Mouse (Mus musculus) right cerebral cortex, postnatal 14 days (tissue): ENCODE data around the gene Npat.
A peak's percentile ranks its signal among the peaks of the same experiment; 100 is the strongest.

ENCODE experiments used
- DNase-seq: peaks from one replicate; pipeline ENCODE4 v3.0.0; 2022

The Npat gene

DNA sequence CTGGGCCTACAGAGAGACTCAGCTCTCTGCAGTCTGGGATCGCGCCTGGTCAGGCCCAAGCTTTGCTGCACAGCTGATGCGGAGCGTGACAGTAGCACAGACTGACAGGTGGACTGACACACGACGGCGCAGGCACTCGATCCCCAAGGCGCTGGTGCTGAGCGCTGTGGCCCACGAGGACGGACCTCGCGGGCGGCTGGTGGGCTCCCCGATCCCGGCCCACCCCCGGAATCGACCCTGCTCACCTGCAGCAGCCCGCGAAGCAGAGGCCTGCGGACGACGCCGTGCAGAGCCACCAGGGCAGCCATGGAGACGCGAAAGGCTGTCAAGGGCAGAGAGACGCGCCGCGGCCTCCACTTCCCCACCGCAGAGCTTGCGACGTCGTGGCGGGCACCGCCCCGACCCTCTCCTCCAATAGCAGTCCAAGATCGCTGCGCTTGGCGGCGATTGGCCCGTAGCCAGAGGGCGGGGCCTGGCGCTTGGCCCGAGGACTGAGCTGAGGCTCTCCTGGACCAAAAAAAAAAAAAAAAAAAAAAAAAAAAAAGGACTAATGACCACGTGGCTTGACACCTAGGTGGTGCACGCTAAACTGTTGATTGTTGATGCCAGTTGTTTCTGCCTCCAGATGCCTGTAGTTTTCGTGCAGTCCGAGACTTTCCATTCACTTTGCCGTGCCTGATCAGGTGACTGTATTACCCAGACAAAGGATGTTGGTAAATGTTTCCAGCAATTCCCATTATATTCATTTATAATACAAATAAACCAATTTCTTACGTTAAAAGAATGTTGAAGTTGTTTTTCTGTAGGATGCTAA is 73.3 kb downstream of the Npat start, which contains the start of gene Acat1:
Gene Acat1, minus strand, starts transcription at position 415 of the 814 bp plus-strand sequence.
- peak; percentile 94 for DNase-seq

- DNase-seq = no peak
Measured at GRCm38 (mm10) chr9:53614286-53614685, 77.4 kb downstream of the Npat start.

DNA sequence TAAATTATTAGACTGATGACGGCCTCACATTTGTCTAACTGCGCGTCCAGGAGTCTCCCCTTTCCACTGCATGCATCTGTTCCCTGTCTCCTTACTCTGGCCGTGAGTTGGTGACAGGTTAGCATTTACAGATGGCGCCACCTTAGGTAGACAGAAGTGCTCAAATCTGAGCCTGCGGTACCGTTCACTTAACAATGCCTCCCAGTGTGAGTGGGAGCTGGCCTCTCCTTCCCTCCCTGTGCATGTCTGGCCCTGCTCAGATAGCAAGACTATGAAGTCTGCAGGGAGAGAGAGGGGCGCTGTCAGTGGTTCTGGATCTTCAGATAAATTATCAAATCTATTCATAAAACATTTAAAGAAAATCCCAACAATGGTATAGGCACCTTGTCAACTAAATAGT is 78.4 kb downstream of the Npat start:
- no peak for DNase-seq
